Mouse (Mus musculus) layer of hippocampus, postnatal 14 days (tissue): ENCODE results near the gene Egflam. TPM values are rescaled to one million over a fixed set of nuclear protein-coding genes. Genes with fewer than 3 reads are reported as not detected.

ENCODE experiments used
- DNase-seq, 2 experiments: peaks; one replicate each; pipeline ENCODE4 v3.0.0; 2021 to 2022; ENCODE audit warnings: low spot score in 2 of 2, mixed read lengths in 1 of 2
- total RNA-seq, 2 experiments: library from RNA; stranded (reverse); gene quantifications; 2 replicates each; pipeline ENCODE4 v1.2.3; 2021

Egflam gene
- total RNA-seq, 2 experiments from 2014 or later = 4.6 to 6.5 TPM

DNA sequence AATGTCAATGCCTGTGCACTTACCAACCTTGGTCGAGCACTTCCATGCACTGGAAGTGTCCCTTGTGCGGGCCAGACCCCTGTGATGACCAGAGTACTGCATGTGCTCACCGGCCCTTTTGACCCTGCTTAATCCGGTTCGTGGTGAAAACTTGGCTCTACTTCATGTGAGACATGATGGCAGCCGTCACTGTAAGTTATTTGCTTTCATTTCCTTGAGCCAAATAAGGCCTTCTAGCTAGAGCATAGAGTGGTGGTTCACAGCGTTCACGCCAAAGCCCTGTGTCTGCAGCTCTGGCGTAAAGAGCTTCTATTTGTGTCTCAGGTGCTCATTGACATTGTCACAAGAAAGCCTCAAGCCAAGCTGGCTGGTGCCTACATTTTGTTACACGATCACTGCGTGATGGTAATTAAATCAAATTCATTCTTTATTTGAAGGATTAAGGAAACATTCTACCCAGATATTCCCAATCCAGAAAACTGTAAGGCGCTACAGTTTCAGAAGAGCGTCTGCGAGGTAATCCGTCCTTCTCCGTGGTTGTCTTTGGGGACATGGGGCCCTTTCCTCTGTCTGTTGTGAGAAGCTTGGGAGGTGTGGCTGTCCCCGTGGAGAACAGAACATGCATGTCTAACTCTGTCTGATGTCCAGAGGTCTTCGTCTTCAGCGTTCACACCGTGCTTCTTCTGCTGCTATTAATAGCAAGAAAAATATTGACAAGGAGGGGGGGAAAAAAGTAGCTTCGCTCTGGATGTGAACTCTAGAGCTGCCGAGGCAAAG is 208.3 kb downstream of the Egflam start:
- DNase-seq = no peak

DNA sequence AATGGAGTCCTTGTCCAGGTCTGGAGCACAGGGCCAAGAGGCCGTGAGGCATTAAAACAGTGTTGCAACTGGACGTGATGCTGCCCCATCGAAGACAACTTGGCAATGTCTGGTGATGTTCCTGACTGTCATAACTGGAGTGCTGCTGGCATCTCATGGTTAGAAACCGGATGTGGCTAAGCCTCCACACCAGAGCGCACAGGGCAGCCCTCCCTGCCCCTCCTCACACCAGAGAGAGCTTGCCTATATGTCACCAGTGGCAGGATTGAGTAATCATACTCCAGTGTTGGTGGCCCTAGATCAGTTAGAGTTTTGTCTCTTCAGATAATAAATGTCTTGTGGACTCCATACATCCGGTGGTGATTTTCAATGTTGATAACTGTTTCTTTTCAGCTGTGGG is 210.5 kb downstream of the Egflam start:
- no peak for DNase-seq

DNA sequence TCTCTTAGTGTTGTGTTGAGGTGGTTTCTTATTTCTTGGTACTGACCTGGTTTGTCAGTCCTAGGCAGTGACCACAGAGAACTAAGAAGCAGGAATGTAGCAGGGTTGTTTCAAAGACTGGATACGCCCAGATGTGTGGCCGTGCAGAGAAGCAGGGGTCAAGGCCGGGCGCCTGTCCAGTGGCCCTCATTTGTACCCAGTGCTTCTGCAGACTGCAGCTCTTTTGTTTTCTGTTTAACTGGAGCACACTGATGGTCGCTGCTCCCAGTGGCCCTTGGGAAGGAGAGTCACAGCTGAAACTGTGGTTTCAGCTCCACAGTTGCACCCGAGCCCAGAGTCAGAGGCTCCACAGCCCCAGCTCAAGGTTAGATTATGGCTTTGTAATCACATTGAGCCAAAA is 217.6 kb downstream of the Egflam start:
- no peak for DNase-seq

DNA sequence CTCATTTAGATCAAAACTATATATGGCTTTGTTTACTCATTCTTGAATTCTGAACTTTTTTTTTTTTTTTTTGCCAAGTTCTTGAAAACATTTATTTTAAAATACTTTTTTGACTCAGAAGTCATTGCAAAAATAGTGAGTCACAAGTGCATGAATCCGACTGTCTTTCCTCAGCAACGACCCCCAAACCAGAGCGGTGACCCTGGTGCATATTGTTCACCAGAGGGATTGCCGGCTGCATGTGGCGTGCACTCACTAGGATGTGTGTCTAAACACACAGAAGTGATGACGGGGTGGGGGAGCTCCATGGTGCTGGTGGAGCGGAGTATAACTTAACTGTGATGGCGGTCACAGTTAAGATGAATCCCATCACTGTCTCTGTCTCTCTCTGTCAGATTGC is 224.4 kb downstream of the Egflam start:
- no peak for DNase-seq

DNA sequence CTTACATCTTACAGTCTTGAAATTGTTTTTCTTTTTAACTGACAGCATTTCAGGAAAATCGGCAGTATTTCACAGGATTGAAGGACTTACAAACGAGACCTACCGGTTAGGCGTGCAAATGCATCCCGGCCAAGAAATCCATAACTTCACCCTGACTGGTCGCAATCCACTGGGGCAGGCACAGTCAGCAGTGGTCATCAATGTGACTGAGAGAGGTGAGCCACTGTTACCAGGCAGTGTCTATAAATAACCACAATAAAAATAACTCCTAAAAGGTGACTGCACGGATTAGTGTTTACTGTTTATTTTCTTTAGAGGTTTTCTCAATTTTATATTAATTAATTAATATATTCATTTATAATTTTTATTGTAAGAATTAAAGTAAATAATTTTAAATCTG is 224.8 kb downstream of the Egflam start:
- DNase-seq = no peak

DNA sequence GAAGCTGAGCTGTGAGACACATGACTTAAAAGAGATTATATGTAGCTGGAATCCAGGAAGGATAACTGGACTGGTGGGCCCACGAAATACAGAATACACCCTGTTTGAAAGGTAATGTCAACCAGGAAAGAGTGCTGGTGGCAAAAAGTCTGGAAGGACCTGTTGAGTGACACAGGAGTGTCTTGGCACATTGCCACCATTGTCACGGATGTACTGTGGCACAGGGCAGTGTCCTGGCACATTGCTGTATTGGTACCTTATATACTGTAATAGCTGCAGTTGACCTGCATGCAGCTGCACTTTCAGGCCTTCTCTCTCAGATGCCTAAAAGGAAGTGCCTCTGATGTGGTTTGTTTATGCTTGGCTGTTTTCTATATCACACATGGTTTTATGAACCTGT is 225.3 kb downstream of the Egflam start:
- no peak for DNase-seq

DNA sequence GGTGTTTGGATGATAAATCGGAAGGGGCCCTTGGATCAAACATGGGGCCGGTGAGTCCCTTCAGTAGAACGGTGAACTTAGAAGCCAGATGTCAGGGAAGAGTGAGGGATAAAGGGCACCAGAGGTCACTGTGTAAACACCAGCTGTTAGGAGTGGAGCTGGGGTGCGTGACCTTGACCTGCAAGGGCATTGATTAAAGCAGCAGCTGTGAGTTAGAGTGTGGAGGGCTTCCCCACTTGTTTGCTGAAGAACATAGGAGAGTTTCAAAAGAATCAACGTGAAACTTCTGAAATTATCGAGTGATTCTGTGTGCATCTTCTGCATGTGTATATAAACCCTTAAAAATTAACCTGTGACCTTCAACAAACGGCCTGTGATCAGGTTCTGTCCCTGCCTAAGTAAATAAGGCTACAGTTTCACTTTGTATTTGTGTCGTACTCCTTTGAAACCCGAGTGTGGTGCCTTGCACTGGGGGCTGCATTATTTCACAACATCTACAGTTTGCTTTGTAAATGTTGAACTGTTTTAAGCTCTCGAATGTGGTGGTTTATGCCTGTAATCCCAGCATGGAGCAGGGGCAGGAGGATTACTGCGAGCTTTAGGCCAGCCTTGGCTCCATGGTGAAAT is 230.2 kb downstream of the Egflam start:
- no peak for DNase-seq

DNA sequence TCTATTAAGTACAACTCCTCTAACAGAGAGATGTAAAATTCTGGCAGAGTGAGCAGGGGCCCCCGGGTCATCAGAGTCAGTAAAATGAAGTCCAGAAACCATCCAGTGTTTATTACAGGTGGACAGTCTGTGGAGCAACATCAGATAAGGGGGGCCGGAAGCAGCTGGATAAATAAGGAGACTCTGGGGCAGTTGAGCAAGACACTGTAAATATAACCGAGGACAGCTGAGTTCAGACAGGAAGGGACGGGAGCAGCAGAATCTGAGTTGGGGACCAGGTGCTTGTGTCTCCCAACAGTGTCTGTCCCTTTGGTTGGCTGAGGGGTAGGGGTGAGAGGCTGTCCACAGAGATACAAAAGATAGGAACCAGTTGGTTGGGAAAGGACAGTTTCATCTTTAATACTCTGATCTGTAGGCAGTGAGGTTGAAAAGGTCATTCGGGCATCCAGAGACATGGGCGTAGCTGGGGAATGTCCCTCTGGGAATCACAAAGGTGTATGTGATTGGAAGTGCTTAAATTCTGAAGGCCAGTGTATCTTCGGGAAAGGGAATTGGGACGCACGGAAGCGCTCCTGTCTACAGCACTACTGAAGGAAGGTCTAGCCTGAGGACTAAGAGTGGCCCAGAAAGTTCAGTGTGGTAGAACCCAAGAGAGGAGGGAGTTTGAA is 230.8 kb downstream of the Egflam start:
- no peak for DNase-seq

DNA sequence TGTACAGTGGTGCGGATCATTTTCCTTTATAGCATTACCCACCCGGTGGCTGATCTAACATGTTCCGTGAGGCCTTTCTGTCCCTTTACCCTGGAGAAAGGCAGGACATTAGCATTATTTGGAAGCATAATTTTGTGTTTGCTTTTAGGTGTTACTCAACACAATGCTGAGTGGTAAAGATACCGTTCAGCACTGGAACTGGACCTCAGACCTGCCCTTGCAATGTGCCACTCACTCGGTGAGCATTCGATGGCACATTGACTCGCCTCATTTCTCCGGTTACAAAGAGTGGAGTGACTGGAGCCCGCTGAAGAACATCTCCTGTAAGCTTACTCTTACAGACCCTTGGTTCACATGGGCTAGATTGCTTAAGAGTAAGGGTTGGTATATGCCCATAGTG is 231.5 kb downstream of the Egflam start:
- no peak for DNase-seq

DNA sequence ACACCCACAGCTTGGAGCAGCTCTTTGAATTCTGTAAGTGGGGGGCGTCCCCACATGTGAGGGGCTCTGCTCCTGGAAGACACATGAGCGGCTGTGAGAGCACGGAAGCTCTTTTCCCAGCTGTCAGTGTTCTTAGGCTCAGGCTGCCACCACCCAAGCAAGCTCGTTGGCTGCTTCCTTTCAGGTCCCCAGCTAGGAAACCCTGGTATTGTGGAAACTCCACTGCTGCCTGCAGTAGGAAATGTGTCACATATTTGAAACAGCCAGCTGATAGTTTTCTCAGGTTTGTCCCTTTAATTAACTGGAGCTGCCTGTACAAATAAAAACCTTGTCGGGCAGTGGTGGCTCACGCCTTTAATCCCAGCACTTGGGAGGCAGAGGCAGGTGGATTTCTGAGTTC is 234.3 kb downstream of the Egflam start:
- no peak for DNase-seq

DNA sequence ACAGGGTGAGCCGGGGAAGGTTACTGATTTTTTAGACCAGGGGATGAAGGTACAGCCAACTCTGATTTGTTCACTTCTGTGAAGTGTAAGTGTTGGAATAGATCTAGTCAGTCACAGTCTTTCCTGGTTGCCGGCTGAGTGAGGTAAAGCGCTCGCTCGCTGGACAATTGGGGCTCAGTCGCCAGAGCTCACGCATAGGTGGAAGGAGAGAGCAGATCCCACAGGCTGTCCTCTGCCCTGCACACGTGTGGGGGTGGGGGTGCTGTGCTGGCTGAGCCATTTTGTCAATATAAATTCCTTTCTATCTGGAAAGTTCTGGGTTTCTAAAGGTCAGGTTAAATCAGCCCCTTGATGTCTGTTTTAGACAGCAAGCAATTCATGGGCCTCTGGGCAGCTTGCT is 237.9 kb downstream of the Egflam start:
- no peak for DNase-seq

DNA sequence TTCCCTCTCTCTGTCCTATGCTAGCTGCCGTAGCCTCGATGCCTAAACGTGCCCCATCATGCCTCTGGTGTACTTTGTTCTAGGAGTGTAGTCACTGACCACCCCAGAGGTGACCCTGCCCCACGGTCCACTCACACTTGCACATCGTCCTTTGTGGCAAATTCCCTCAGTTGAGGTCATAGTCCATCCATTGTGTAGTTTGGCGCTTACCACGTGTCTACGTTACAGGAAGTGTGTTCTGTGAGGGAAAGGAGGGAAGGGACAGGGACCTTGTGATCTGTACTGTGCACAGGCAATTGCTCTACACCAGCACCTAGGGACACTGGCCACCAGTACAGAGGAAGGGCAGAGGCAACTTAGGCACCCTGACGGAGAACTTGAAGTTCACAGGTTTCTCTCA is 238.3 kb downstream of the Egflam start:
- DNase-seq = no peak

DNA sequence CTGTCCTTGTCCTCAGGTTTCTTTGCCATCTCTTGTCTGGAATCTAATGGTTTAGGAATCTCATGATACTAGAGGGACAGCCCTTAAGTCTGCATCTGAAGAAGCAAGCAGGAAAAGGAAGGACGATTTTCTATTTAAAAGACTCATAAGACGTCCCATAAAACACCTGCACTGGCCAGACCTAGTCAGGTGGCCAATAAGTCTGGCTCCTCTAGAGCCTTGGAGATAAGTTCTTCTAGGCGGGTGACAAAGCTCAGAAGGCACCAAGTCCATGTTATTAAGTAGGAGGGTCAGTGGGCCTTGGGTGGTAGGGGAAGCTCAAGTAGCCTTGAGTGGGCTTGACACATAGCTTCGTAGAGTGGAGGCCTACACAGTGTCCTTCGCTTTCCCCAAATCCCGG is 240.5 kb downstream of the Egflam start:
- DNase-seq = no peak
